Mouse (Mus musculus): ENCODE measurements around the gene Naip5. TPM values are rescaled to one million over a fixed set of nuclear protein-coding genes. Genes with fewer than 3 reads are reported as not detected.
"Not testable (repeated sequence)": the region's sequence is repeated elsewhere in the genome, so short reads cannot be mapped to it uniquely, and the experiment has no call there.

The Naip5 gene
- total RNA-seq, 1 experiment: 0.27 TPM

DNA sequence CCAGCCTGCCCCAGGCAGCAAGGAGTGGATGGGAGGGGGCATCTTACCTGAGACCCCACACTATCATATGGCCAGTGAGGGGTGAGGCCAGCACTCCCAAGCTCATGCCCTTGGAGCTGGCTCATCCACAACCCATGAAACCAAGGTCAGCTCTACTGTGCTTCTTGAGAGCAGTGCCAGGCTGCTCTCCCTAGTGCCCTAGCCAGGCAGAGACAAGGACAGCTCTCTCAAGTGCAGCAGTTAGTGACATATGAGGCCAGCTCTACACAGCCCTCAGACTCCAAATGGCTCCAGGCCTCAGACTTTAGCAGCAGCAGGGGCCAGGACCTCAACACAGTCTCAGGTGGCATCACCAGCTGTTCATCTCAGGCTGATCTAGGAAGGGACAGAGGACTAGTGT lies 2.4 kb downstream of the Naip5 start:
- Histone ChIP-seq H3K4me3 (ENCODE audit: insufficient read depth in 1 of 2, low read depth in 1 of 2, low read length in 2 of 2, poor library complexity in 1 of 2, severe bottlenecking in 1 of 2) (no peak overlapping the region), H3K36me3 (ENCODE audit: control insufficient read depth, insufficient read depth, low read length, poor library complexity, severe bottlenecking) (no peaks in the 10 kb centered on the region), H3K27ac (ENCODE audit: insufficient read depth, low read depth, low read length, poor library complexity, severe bottlenecking) (no peak overlapping the region), H3K9me3 (ENCODE audit: control insufficient read depth, insufficient read depth, low read depth, low read length) (no peaks in the 10 kb centered on the region), H3K4me1 (ENCODE audit: control insufficient read depth in 2 of 2, insufficient read depth in 2 of 2, low read length in 2 of 2, poor library complexity in 1 of 2) (no peaks in the 10 kb centered on the region), H3K9ac (ENCODE audit: insufficient read depth, low read depth, low read length, poor library complexity, severe bottlenecking) (no peak overlapping the region)
- TF ChIP-seq CHD2 (IDR thresholded peaks at IDR 0.05; ENCODE audit: low read depth, low read length): no peak
- TF ChIP-seq ZNF384 (IDR thresholded peaks at IDR 0.05; ENCODE audit: low read depth, low read length): no peak
- no peak for TF ChIP-seq ZC3H11A (IDR thresholded peaks at IDR 0.05; ENCODE audit: borderline replicate concordance, low read depth, low read length)
- no peak for TF ChIP-seq HCFC1 (IDR thresholded peaks at IDR 0.05; ENCODE audit: borderline replicate concordance, insufficient read depth, low read length)
- no peak for TF ChIP-seq MAFK (IDR thresholded peaks at IDR 0.05; ENCODE audit: insufficient read depth, low read depth, low read length)
- in situ Hi-C loops (cut with MboI; ENCODE audit: low sequenced_read_pairs in 2 of 2, unreplicated experiment in 2 of 2): no loop called here
- no peak for DNase-seq (ENCODE audit: low read depth, low spot score)

- H3K9ac ChIP-seq (ENCODE audit: insufficient read depth, low read depth, low read length, poor library complexity, severe bottlenecking); H3K36me3 ChIP-seq (ENCODE audit: control insufficient read depth, insufficient read depth, low read length, poor library complexity, severe bottlenecking); in situ Hi-C loops (cut with MboI; ENCODE audit: low sequenced_read_pairs in 2 of 2, unreplicated experiment in 2 of 2); DNase-seq (ENCODE audit: low read depth, low spot score); H3K9me3 ChIP-seq (ENCODE audit: control insufficient read depth, insufficient read depth, low read depth, low read length); H3K27ac ChIP-seq (ENCODE audit: insufficient read depth, low read depth, low read length, poor library complexity, severe bottlenecking); H3K4me3 ChIP-seq (ENCODE audit: insufficient read depth in 1 of 2, low read depth in 1 of 2, low read length in 2 of 2, poor library complexity in 1 of 2, severe bottlenecking in 1 of 2); H3K4me1 ChIP-seq (ENCODE audit: control insufficient read depth in 2 of 2, insufficient read depth in 2 of 2, low read length in 2 of 2, poor library complexity in 1 of 2): not testable (repeated sequence)
Measured at GRCm38 (mm10) chr13:100213683-100214082, 32.4 kb downstream of the Naip5 start.

DNA sequence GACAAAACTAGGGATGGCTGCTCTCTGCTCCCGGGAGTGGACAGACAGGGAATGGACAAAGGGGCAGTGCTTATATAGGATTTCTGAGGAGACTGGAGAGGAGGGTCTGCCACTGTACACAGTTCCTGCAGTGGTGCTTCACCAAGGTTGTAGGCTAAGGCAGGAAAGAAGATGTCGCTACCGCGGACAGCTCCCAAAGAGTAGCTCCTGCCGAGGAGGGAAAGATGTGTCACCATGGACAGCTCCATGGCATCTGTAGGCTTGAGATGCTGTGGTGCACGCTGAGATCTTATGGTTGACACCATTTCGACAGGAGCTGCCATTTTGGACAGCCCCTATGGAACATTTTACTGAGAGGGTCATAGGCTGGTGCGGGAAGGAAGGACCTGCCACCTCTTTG lies 35.6 kb downstream of the Naip5 start:
- in situ Hi-C loops (cut with MboI; ENCODE audit: low sequenced_read_pairs in 2 of 2, unreplicated experiment in 2 of 2): no loop called here
- Histone ChIP-seq H3K27ac (ENCODE audit: insufficient read depth, low read depth, low read length, poor library complexity, severe bottlenecking) (no peak overlapping the region), H3K4me1 (ENCODE audit: control insufficient read depth in 2 of 2, insufficient read depth in 2 of 2, low read length in 2 of 2, poor library complexity in 1 of 2) (no peaks in the 10 kb centered on the region), H3K36me3 (ENCODE audit: control insufficient read depth, insufficient read depth, low read length, poor library complexity, severe bottlenecking) (no peaks in the 10 kb centered on the region), H3K9ac (ENCODE audit: insufficient read depth, low read depth, low read length, poor library complexity, severe bottlenecking) (no peak overlapping the region), H3K4me3 (ENCODE audit: insufficient read depth in 1 of 2, low read depth in 1 of 2, low read length in 2 of 2, poor library complexity in 1 of 2, severe bottlenecking in 1 of 2) (no peak overlapping the region), H3K9me3 (ENCODE audit: control insufficient read depth, insufficient read depth, low read depth, low read length) (peaks cover 1% of the 10 kb centered on the region; the same call in 1 of the 2 replicates)
- TF ChIP-seq CHD2 (IDR thresholded peaks at IDR 0.05; ENCODE audit: low read depth, low read length) (no peak), HCFC1 (IDR thresholded peaks at IDR 0.05; ENCODE audit: borderline replicate concordance, insufficient read depth, low read length) (no peak), ZNF384 (IDR thresholded peaks at IDR 0.05; ENCODE audit: low read depth, low read length) (no peak), MAFK (IDR thresholded peaks at IDR 0.05; ENCODE audit: insufficient read depth, low read depth, low read length) (no peak), ZC3H11A (IDR thresholded peaks at IDR 0.05; ENCODE audit: borderline replicate concordance, low read depth, low read length) (peak; percentile 53)
- peak; percentile 81 for DNase-seq (ENCODE audit: low read depth, low spot score)

DNA sequence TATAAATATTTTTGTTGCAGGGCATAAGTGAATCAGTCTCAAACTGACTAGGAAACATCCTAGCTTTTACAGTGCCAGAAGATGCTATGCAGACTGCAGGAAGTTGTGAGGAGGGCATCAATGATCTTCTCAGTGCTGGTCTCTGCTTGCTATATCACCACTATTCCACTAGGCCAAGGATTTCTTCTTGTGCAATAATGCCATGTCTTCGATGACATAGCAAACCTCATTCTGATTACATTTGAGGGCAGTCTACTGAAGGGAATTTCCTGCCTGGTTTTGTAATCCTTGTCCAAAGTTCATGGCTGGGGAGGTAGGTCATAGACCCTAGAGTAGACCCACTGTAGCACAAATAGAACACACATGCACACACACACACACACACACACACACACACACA lies 42.8 kb downstream of the Naip5 start:
- no peak overlapping the region for H3K27ac ChIP-seq (ENCODE audit: insufficient read depth, low read depth, low read length, poor library complexity, severe bottlenecking)
- H3K9me3 ChIP-seq (ENCODE audit: control insufficient read depth, insufficient read depth, low read depth, low read length): no peaks in the 10 kb centered on the region
- no peak for DNase-seq (ENCODE audit: low read depth, low spot score)
- TF ChIP-seq HCFC1 (IDR thresholded peaks at IDR 0.05; ENCODE audit: borderline replicate concordance, insufficient read depth, low read length) (no peak), ZNF384 (IDR thresholded peaks at IDR 0.05; ENCODE audit: low read depth, low read length) (no peak), MAFK (IDR thresholded peaks at IDR 0.05; ENCODE audit: insufficient read depth, low read depth, low read length) (no peak), CHD2 (IDR thresholded peaks at IDR 0.05; ENCODE audit: low read depth, low read length) (no peak), ZC3H11A (IDR thresholded peaks at IDR 0.05; ENCODE audit: borderline replicate concordance, low read depth, low read length) (no peak)
- no peak overlapping the region for H3K4me3 ChIP-seq (ENCODE audit: insufficient read depth in 1 of 2, low read depth in 1 of 2, low read length in 2 of 2, poor library complexity in 1 of 2, severe bottlenecking in 1 of 2)
- in situ Hi-C loops (cut with MboI; ENCODE audit: low sequenced_read_pairs in 2 of 2, unreplicated experiment in 2 of 2): no loop called here
- H3K36me3 ChIP-seq (ENCODE audit: control insufficient read depth, insufficient read depth, low read length, poor library complexity, severe bottlenecking): no peaks in the 10 kb centered on the region
- H3K9ac ChIP-seq (ENCODE audit: insufficient read depth, low read depth, low read length, poor library complexity, severe bottlenecking): no peak overlapping the region
- H3K4me1 ChIP-seq (ENCODE audit: control insufficient read depth in 2 of 2, insufficient read depth in 2 of 2, low read length in 2 of 2, poor library complexity in 1 of 2): no peaks in the 10 kb centered on the region

DNA sequence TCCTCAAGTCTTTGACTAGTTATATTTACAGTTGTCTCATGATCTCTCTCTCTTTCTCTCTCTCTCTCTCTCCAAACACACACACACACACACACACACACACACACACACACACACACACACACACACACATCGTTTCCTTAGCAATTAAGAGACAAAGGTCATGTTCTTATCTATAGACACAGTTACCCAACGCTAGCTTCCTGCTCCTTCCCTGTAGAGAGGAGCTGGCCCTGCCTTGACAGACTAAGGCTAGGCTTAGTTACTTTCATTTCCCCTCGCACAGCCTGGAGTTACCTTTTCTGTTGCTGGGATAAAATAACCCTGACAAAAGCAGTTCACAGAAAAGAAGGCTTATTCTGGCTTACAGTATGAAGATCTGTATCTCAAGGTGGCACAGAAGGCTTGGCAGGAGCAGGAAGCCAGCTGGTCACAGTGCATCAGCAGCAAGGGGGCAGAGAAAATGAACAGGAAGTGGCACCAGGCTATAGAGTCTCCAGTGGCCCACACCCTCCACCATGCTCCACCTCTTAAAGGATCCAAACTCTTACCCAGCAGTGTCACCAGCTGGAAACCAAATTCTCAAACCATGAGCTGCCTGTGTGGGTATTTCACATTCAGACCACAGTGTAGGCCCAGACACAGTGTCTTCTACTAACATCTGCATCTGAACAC lies 44.3 kb downstream of the Naip5 start, which contains the start of gene Naip2:
Gene Naip2 (minus strand): TSS at position 434 of the 675 bp plus-strand sequence.
- H3K27ac ChIP-seq (ENCODE audit: insufficient read depth, low read depth, low read length, poor library complexity, severe bottlenecking); DNase-seq (ENCODE audit: low read depth, low spot score); H3K4me1 ChIP-seq (ENCODE audit: control insufficient read depth in 2 of 2, insufficient read depth in 2 of 2, low read length in 2 of 2, poor library complexity in 1 of 2); H3K9me3 ChIP-seq (ENCODE audit: control insufficient read depth, insufficient read depth, low read depth, low read length); H3K4me3 ChIP-seq (ENCODE audit: insufficient read depth in 1 of 2, low read depth in 1 of 2, low read length in 2 of 2, poor library complexity in 1 of 2, severe bottlenecking in 1 of 2); H3K9ac ChIP-seq (ENCODE audit: insufficient read depth, low read depth, low read length, poor library complexity, severe bottlenecking); H3K36me3 ChIP-seq (ENCODE audit: control insufficient read depth, insufficient read depth, low read length, poor library complexity, severe bottlenecking); in situ Hi-C loops (cut with MboI; ENCODE audit: low sequenced_read_pairs in 2 of 2, unreplicated experiment in 2 of 2): not testable (repeated sequence)

Data from ES-E14 (cell line).